Mouse (Mus musculus): ENCODE results near the gene Gins1. TPM values are rescaled to one million over a fixed set of nuclear protein-coding genes. Genes with fewer than 3 reads are reported as not detected.
"Not testable (repeated sequence)": the region's sequence is repeated elsewhere in the genome, so short reads cannot be mapped to it uniquely, and the experiment has no call there.

The Gins1 gene
- total RNA-seq, 1 experiment from 2014 or later, result 13.0 TPM

DNA sequence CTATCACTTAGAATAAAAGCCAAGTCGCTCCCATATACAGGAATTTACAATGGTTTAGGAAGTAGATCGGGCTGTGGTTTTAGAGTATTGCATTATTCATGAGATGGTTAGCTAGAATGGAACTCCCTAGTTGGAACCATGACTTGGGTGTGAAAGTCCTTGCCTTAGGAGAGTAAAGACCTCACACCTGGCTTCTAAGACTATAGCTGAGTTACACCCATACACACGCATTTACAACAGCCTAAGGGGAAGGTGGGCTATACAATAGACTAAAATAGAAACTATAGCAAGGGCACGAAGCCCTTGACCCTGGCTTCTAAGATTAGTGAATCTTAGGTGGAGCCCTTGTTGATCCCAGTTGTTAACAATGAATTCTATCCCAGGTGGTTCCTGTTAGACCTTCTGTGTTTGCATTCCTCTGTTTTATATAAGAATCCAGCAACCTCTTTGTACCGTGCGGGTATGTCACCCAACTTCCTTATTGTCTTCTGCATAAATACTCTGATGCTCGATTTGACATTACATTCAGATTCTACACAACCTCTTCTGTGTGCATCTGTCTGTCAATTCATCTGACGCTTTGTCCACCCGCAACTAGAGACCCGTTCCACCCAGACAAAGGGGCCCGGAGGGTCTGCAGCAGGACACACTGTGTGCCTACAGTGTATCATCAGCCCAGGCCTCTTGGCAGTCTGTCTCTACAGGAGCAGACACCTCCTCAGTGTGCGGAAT, 42.8 kb downstream of the Gins1 start:
- not testable (repeated sequence) for ATAC-seq (replicated peaks; ENCODE audit: insufficient number of reproducible peaks, low FRiP score, low TSS enrichment, poor library complexity, severe bottlenecking)

DNA sequence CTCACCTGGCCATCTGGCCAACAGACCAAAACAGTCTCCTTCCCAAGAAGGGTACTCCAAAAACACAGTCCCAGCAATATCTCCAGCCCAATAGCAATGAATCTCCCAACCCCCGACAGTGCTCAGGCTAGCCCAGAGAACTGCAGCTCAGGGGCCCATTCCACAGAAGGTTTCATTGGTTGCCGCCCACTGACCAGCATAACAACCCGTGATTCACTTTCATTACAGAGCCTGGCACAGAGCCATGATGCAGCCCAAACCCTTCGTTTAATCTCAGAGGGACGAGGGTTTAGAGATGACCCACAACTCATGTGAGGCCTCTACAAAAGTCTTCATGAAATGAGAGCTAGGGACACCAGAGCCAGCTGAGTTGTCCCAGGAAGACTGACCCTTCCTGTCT, 43.6 kb downstream of the Gins1 start:
- no peak for ATAC-seq (replicated peaks; ENCODE audit: insufficient number of reproducible peaks, low FRiP score, low TSS enrichment, poor library complexity, severe bottlenecking)

DNA sequence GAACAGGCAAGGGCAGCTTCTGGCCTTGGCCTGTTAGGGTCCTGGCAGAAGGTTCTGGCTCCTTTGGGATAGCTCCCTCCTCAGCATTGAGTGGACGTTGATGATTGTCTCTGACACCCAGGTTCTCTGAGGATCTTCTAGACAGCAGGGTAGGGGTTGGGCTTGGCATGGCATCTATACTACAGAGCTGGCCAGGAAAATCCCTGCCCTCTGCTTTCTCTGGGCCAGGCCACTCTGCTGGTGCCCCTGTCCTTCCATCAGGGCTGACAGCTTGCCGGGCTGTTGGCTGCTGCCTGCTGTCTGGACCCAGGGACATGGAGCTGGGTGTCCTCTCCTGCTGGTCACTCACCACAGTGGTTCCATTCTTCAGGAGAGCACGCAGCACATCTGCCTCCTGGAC, 44.5 kb downstream of the Gins1 start:
- no peak for ATAC-seq (replicated peaks; ENCODE audit: insufficient number of reproducible peaks, low FRiP score, low TSS enrichment, poor library complexity, severe bottlenecking)

DNA sequence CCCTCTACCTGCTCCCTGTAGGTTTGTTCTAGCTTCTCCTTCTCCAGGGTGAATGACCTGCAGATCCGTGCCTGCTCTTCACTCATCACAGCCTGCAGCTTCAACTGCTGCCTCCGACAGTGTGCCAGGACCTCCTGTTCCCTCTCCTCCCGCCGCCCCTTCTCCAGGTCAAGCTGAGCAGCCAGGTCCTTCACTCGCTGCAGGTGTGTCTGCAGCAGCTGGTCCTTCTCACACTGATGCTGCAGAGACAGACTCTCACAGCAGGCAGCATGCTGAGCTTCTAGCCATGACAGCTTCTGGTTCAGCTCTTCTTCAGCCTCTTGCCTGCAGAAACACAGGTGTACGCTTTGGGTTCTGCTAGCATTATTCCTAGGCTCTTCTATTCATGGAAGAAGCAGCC, 44.9 kb downstream of the Gins1 start:
- no peak for ATAC-seq (replicated peaks; ENCODE audit: insufficient number of reproducible peaks, low FRiP score, low TSS enrichment, poor library complexity, severe bottlenecking)

DNA sequence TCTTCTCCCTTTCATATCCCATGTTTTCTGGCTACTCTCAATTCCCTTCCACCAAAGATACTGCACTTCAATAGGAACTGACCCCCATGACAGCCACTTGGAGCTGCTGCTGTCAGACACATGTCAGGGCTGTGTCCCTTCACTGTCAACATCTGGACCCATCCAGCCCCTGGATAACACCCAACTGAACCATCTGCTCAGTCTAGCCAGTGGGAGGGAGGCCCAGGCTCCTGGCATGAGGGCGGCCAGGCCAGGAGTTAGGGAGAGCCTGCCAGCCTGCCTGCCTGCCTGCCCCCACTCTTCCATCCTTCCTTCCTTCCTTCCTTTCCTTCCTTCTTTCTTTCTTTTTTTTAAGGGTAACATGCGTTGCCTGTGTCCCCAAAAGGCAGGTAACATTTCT, 46.0 kb downstream of the Gins1 start:
- no peak for ATAC-seq (replicated peaks; ENCODE audit: insufficient number of reproducible peaks, low FRiP score, low TSS enrichment, poor library complexity, severe bottlenecking)

DNA sequence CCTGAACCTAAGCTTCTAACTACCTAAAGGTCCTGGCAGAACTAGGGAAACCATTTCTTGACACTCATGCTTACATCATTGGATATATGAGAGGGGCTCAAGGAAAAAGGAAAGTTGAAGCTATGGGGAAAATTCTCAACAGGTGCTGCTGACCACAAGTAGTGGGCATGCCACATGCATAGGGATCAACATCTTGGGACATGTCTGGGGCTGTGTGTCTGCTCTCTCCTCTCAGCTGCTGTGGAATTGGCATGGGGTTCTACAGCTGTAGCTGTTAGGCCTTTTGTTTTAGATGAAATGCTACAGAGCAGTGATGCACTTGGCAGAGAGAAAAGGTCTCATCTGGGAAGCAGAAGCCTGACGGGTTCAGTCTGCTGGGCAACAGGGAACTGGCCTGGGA, 50.7 kb downstream of the Gins1 start:
- no peak for ATAC-seq (replicated peaks; ENCODE audit: insufficient number of reproducible peaks, low FRiP score, low TSS enrichment, poor library complexity, severe bottlenecking)

DNA sequence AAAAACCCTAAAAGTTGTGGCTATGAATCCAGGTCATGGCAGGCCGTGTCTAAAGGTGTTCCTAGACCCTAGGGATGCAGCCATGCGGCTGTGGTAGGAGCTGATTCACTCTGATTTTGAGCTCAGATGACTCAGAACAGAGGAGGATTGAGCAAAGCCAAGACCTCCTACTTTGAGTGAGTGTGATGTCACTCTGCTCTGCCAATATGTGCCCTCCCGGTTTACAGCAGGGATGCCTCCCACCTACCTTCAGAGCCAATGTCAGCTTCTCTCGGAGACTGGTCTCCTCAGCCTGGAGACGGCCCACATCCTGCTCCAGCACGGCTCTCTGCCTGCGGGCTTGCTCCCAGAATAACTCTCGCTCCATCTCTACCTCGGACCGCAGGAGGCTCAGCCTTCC, 54.3 kb downstream of the Gins1 start:
- no peak; the same call in 1 of the 2 replicates for ATAC-seq (replicated peaks; ENCODE audit: insufficient number of reproducible peaks, low FRiP score, low TSS enrichment, poor library complexity, severe bottlenecking)

DNA sequence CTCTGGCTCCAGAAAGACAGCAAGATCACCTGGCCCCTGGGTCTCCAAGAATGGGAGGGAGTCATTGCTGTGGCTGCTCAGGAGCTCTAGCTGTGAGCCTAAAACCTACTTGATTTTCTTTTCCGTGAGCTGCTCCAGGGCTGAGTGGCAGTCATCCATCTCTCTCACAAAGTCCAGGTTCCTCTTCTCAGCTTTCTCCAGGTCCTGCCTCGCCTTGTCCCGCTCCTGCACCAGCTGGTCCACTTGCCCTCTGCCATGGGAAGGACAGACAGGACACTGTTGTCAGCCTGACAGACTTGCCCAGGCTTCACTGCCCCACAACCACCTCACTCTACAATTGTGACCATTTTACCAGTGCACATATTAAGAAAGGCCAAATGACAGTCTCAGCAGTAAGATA, 58.0 kb downstream of the Gins1 start:
- ATAC-seq (replicated peaks; ENCODE audit: insufficient number of reproducible peaks, low FRiP score, low TSS enrichment, poor library complexity, severe bottlenecking), result no peak

DNA sequence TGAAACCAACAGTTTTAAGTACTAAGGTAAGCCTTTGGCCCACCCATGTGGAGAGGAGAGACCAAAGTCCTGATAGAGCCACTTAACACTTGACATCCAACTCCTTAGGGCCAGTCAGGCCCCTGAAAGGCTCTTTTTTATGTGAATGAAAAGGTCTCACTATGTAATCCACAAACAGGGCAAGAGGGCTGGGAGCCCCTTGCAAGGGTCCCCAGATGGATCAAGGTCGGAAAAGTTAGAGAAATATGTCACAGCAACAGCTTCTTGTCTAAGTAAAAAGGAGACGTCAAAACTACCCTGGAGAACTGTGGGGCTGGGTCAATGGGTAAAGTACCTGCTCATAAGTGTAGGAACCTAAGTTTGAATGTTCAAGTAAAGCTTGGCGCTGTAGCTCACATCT, 59.4 kb downstream of the Gins1 start:
- no peak for ATAC-seq (replicated peaks; ENCODE audit: insufficient number of reproducible peaks, low FRiP score, low TSS enrichment, poor library complexity, severe bottlenecking)

DNA sequence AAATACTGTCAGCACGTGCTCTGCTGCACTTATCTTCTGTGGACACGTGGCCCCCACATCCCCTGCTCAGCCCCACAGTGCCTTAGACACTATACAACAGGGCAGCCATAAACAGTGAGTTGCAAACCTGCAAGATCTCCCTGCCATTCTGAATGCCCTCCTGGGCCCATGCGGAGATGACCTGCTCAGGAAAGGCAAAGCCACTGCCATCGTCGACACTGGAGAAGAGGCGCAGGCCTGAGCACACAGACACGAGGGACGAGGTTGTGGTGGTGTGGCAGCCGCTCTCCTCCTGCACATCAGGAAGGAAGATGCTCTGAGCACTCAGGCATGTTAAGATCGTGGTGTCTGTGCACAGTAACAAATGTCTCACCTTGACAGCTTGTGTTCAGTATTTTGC, 60.8 kb downstream of the Gins1 start:
- no peak for ATAC-seq (replicated peaks; ENCODE audit: insufficient number of reproducible peaks, low FRiP score, low TSS enrichment, poor library complexity, severe bottlenecking)

DNA sequence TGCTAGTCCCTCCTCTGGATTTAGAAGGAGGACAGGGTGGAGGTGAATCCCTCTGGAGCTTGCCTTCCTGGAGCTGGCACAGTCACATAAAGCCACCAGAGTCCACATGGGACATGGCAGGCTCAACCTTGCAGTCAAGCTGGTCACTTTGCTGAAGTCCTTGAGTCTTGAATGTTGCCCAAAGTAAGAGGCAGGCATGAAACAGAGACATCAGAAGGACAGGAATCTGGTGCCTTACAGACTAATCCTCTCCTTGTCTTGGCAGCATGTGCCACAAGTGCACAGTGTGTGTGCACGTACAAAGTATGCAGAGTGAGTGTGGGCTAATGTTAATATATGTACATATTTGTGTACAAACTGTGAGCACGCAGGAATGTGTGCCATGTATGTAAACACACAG, 62.3 kb downstream of the Gins1 start:
- ATAC-seq (replicated peaks; ENCODE audit: insufficient number of reproducible peaks, low FRiP score, low TSS enrichment, poor library complexity, severe bottlenecking), result no peak

DNA sequence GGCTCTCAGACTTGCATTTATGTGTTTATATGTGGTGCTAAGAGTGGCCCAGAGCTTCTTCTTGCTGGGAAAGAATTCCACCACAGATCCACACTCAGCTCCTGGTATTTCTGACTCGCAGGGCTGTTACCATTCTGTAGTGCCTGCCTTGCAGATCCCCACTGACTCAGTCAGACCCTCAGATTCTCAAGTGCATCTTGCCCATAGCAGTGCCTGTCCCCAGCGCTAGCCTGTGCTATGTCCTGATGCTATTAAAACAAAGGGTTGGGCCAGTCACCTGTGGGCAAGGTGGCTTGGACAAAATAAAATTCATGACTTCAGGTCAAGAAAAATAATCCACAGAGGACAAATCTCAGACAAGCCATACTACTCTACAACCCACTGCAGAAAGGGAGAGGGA, 64.0 kb downstream of the Gins1 start:
- no peak for ATAC-seq (replicated peaks; ENCODE audit: insufficient number of reproducible peaks, low FRiP score, low TSS enrichment, poor library complexity, severe bottlenecking)

DNA sequence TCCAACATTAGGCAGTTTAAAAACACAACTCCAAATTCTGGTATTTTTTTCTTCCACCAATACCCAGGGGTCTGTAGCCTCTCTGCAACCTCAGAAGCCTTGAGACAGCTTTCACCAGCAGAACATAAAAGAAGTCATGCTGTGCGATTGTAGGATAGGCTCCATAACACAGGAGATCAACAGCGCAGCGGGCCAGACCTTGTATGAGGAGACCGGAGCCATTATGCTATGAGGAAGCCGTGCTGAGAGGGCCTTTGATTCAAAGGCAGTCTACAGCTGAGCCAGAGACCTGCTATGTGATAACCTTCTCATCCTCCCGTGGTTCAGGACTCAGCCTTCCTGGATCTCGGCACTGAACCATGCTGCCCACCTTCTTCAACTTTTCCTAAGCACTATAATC, 66.7 kb downstream of the Gins1 start:
- ATAC-seq (replicated peaks; ENCODE audit: insufficient number of reproducible peaks, low FRiP score, low TSS enrichment, poor library complexity, severe bottlenecking), result no peak

DNA sequence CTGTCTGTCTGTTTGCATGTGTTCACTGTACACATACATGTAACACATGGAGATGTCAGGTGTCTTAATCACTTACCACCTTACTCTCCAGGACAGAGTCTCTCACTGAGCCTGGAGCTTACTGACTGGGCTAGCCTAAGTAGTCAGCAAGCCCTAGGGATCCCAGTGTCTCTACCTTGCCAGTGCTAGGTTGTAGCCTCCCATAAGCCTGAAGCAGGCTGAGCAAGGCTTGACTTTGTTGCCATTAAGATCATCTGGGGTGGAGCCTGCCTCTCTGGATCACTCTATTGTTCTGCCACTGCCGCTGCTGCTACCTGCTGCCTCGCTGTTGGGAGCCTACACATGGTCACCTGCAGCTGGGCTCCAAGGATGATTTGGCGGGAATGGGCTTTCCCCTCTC, 67.5 kb downstream of the Gins1 start:
- ATAC-seq (replicated peaks; ENCODE audit: insufficient number of reproducible peaks, low FRiP score, low TSS enrichment, poor library complexity, severe bottlenecking), result no peak

DNA sequence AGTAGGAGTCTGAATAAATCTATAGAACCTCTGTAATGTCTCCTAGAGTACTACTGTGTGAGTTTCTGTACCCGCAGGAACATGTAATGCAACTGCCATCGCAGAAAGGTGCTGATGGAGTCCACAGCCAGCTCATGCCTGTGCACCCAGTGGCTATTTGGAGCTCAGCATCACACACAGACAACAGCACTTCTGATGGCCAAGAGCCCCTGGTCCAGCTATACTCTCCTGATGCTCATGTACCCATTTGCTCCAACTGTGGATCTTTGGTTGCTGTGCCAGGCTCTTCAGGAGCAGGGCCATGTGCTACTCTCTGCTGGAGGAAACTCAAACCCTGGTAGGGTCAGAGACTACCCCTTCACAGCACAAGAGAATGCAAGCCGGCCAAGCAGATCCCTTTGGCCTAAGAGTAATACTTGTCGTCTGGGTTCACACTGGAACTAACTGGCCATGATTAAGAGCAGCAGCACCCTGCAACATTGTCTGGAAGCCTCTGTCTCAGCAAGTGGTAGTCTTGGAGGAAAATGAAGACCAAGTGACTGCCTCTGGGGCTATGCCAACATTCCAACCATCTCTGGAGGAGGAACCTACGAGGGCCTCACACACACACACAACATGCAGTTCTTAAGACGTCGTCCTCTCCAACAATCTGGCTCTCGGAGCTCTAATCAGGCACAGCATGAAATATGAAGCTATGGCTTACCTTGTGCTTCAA, 68.4 kb downstream of the Gins1 start:
- no peak for ATAC-seq (replicated peaks; ENCODE audit: insufficient number of reproducible peaks, low FRiP score, low TSS enrichment, poor library complexity, severe bottlenecking)

DNA sequence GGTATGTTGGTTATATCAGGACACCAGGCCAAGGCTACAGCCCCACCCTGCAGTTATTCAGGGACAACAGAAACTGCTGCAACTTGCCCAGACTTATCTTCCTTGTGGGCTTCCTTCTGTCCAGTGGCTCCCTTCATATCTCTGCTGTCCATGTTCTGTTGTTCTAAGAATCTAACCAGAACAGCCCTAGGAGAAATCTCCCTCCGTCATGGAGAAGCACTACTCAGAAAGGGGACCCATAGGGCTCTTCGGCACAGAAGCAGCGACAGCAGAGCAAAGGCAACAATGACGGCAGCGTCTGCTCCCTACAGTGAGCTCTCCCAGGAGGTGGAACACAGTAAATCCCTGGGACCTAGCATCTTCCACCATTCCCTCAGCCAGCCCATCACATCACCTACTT, 71.7 kb downstream of the Gins1 start:
- ATAC-seq (replicated peaks; ENCODE audit: insufficient number of reproducible peaks, low FRiP score, low TSS enrichment, poor library complexity, severe bottlenecking), result no peak

DNA sequence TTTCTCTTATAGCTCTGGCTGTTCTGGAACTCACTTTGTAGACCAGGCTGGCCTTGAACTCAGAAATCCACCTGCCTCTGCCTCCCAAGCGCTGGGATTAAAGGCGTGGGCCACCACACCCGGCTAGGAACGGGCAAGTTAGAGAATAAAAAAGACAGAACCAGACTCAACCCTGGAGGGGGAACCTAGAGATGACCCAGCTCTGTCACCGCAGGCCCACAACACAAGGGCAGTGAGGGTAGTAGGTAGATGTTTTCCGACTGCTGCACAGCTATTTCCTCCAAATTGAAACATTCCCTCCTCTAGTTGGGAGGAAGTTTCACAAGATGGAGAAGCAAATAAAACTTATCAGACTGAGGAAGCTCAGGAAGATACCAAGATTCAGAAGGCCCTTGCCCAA, 72.5 kb downstream of the Gins1 start:
- ATAC-seq (replicated peaks; ENCODE audit: insufficient number of reproducible peaks, low FRiP score, low TSS enrichment, poor library complexity, severe bottlenecking), result no peak

DNA sequence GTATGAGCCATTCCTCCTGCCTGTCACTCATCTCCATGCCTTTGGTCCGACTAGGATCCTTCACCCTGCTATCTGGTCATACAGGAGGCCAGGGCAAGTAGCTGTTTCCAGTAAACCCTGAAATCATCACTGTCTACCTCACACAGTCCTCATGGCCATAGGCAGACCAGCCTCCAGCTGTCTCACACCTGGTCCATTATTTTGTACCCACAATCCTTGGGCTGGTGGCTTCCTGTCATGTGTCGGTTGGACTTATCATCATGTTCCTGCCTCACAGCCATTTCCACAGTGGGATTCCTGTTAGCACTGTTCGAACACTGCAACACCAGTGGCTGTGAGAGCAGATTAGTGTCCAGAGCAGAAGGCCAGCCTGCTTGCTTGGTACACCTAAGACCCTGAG, 73.6 kb downstream of the Gins1 start:
- peak; percentile 25; the same call in 1 of the 2 replicates for ATAC-seq (replicated peaks; ENCODE audit: insufficient number of reproducible peaks, low FRiP score, low TSS enrichment, poor library complexity, severe bottlenecking)

DNA sequence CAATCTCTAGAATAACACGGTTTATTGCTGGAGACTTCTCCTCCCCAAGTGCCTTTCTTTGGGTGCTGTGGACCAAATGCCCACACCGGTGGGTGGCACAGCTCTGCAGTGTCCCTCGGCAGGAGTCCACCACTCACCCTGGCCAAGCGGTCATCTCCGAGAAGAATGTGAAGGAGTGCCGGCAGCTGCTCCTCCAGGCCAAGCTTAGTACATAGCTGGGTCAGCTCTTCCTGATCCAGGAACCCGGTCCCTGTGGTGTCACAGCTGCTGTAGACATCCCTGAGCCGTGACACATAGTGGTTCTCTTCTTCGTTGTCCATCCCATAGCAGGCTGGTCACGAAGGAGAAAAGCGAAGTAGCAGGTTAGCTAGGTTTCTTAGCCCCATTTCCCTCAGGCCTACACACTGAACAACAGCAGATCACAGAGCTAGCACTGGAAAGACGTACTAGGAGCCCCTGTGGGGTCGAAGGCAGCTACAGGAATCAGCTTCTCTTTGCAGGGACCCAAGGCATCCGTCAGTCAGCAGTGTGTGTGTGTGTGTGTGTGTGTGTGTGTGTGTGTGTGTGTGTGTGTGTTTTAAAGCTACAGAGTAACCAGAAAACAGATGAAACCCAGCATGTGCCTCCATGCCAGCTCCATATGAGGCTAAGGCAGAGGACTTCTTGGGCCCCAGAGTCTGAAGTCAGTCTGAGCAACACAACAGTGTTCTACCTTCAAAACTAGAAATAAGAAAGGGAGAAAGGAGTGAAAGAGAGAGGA, 74.8 kb downstream of the Gins1 start:
- ATAC-seq (replicated peaks; ENCODE audit: insufficient number of reproducible peaks, low FRiP score, low TSS enrichment, poor library complexity, severe bottlenecking), result no peak

All from monocyte, adult 5-6 weeks (primary cell).